Mouse (Mus musculus): ENCODE data around the gene Cdc42bpg. TPM values are rescaled to one million over a fixed set of nuclear protein-coding genes. Genes with fewer than 3 reads are reported as not detected.
A peak's percentile ranks its signal among the peaks of the same experiment; 100 is the strongest.
"Not testable (repeated sequence)": the region's sequence is repeated elsewhere in the genome, so short reads cannot be mapped to it uniquely, and the experiment has no call there.

The Cdc42bpg gene
- polyA plus RNA-seq, 1 experiment from 2014 or later: 0.60 TPM

DNA sequence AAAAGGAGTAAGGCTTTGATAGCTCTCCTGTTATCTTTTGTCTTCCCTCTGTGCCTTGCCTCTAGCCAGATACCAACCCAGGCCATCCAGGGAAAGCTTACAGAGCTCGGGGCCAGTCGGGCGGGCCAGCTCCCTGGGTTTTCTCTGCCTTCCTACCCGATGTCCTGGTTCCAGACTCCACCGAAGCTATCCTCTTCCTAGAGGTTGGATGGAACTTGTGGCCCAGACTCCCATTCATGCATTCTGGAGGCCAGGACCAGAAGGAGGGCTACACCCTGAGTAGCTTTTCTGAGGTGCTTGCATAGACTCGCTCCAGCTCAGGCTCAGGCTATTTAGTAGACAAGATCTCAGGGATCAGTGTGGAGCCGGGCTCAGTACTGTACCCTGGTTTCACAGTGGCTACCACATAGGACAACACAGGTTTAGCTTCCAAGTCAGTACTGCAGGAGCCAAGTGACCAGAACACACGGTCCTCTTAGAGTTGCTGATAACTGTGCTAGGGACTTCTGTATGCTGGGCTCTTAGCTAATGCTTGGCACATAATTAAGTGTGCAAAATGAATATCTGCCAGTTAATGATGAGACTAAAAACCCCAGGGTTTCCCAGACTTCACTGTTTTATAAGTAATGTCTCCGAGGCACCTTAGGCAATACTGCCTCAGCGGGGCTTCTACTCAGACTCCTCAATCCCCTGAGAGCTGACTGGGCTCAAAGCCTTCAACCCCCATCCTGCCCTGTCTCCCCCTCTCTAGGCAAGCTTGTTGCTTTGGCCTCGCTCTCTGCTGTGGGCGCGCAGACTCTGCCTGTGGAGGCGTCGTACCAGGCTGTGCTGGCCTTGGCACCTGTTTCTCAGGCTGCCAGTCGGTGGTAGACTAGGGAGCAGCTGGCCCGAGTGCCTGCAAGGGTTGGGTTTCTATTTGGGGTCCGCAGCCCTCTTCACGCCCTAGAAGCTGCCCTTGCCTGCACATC is 19.5 kb upstream of the Cdc42bpg start:
- no peaks in the 10 kb centered on the region for H3K27me3 ChIP-seq (replicated peaks)
- H3K9ac ChIP-seq: peak overlapping the region; percentile 63
- peak overlapping the region; percentile 95 for H3K27ac ChIP-seq (replicated peaks)
- H3K9me3 ChIP-seq: no peaks in the 10 kb centered on the region
- ATAC-seq (ENCODE audit: extremely low read depth, insufficient number of reproducible peaks, low FRiP score, low TSS enrichment): no peak
- H3K4me1 ChIP-seq: peaks cover 96% of the 10 kb centered on the region
- peaks cover 72% of the 10 kb centered on the region for H3K36me3 ChIP-seq
- H3K4me3 ChIP-seq: peak overlapping the region; percentile 21; the same call in 1 of the 2 replicates
- WGBS: 67% methylated on average over 19 of the region's 19 CpGs
- peak overlapping the region; percentile 63 for H3K4me2 ChIP-seq

DNA sequence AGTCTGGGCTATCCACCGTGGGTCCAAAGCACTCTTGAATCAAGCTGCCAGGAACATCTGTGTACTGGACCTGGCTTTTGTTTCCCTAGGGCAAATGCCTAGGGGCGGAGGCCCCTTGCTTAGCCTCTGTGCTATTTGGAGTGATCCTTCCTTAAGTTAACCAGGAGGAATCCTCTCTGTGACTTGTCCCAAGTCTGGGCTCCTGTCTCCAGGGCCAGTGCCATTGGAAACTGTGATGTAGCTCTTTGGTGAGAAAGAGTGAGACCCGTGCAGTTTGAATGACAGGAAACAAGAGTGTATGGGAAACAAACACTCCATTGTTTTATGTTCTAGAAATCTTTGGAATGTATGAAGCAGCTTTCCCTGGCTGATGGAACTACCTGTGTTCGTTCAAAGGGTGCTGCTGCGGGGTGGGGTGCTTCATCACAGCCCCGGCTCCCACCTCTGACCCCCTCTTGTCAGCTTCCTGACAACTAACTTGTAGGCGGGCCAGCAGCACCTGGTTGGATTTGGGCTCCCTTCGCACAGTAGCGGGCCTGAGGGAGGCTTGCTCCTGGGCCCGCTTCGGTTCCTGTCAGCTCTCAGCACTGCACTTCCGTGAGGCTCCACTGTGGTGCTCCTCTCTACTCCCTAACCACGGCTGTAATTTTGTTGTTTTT is 17.9 kb upstream of the Cdc42bpg start:
- no peaks in the 10 kb centered on the region for H3K27me3 ChIP-seq (replicated peaks)
- H3K4me1 ChIP-seq: peaks cover 88% of the 10 kb centered on the region
- 67% methylated on average over 13 of the region's 13 CpGs for WGBS
- peak overlapping the region; percentile 63 for H3K4me2 ChIP-seq
- H3K9me3 ChIP-seq: no peaks in the 10 kb centered on the region
- H3K4me3 ChIP-seq: no peak overlapping the region
- no peak for ATAC-seq (ENCODE audit: extremely low read depth, insufficient number of reproducible peaks, low FRiP score, low TSS enrichment)
- peak overlapping the region; percentile 59 for H3K9ac ChIP-seq
- H3K36me3 ChIP-seq: peaks cover 62% of the 10 kb centered on the region
- H3K27ac ChIP-seq (replicated peaks): peak overlapping the region; percentile 95

DNA sequence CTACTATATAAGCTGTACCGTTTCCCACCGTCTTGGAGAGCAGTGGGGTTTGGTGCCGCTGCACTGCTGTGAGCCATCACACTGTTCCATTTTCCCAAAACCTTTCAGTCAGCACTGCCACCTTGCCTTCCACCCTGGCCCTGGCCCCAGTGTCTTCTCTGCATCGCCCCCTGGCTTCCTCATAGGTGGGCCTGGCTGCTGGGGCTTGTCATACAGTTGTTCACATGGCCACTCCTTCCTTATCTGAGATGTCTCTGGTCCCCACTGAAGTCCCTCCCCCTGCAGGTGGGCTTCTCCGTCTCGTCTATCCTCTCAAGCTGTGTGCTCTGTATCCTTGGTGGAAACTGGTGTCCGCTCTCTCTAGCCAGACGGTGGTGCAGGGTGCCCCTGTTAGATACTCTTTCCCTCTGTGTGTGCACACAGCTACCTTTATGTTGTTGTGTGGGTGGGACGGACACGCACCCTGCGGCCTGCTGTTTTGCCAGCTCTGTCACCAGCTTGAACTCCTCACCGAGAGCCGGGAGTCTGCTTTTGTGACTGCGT is 16.5 kb upstream of the Cdc42bpg start:
- peak overlapping the region; percentile 9 for H3K4me2 ChIP-seq
- H3K36me3 ChIP-seq: peaks cover 67% of the 10 kb centered on the region
- no peaks in the 10 kb centered on the region for H3K9me3 ChIP-seq
- no peak for ATAC-seq (ENCODE audit: extremely low read depth, insufficient number of reproducible peaks, low FRiP score, low TSS enrichment)
- no peak overlapping the region for H3K9ac ChIP-seq
- H3K27me3 ChIP-seq (replicated peaks): no peaks in the 10 kb centered on the region
- no peak overlapping the region for H3K4me3 ChIP-seq
- peaks cover 75% of the 10 kb centered on the region for H3K4me1 ChIP-seq
- WGBS: 88% methylated on average over 14 of the region's 14 CpGs
- no peak overlapping the region for H3K27ac ChIP-seq (replicated peaks)

DNA sequence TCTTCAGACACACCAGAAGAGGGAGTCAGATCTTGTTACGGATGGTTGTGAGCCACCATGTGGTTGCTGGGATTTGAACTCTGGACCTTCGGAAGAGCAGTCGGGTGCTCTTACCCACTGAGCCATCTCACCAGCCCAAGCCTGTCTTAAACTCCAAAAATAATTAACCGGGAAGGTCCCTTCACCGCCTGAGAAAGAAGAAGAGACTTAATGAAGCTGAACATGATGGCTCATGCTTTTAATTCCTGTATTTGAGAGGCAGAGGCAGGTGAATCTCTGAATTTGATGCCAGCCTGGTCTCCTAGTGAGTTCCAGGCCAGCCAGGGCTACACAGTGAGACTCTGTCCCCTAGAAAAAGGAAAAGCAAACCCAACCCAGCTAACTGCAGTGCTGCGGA is 15.5 kb upstream of the Cdc42bpg start:
- H3K27me3 ChIP-seq (replicated peaks); ATAC-seq (ENCODE audit: extremely low read depth, insufficient number of reproducible peaks, low FRiP score, low TSS enrichment); H3K4me3 ChIP-seq; H3K9me3 ChIP-seq: not testable (repeated sequence)
- Histone ChIP-seq H3K27ac (replicated peaks) (peak overlapping the region; percentile 70), H3K36me3 (peaks cover 67% of the 10 kb centered on the region), H3K4me2 (peak overlapping the region; percentile 43), H3K4me1 (peaks cover 68% of the 10 kb centered on the region), H3K9ac (peak overlapping the region; percentile 66)
- WGBS: 87% methylated on average over 5 of the region's 6 CpGs

DNA sequence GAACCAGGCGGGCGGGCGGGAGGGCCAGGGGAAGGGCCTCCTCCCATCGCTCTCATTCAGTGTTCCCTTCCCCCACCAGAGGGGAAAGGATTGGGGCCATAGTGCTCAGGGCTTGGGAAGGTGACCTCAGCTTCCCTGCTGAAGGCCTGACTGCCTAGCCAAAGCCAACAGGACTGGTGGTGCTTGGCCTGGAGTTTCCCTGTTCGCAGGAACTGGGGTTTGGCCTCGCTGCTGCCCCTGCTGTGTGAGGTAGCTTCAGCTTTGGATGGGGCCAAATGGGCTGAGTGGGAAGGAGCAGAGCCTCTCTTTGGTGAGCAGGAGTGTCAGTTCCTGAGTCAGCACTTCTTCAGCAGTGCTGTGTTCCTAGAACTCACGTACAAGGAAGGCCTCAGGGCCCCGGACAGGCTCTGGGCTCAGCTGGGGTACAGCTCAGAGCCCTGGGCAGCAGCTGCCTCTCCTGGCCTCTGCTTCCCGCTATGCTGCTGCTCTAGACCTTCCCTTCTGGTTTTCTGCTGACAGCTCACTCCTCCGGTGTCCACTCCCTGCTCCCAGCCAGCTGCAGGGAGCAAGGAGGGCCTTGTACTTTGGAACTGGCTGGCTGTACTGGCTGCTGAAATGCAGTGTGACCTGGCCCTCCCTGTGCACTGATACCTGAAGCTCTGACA is 15.0 kb upstream of the Cdc42bpg start:
- H3K4me2 ChIP-seq: peak overlapping the region; percentile 43
- ATAC-seq (ENCODE audit: extremely low read depth, insufficient number of reproducible peaks, low FRiP score, low TSS enrichment): peak; percentile 40; the same call in 1 of the 2 replicates
- H3K36me3 ChIP-seq: peaks cover 73% of the 10 kb centered on the region
- WGBS: 58% methylated on average over 10 of the region's 10 CpGs
- H3K4me3 ChIP-seq: peak overlapping the region; percentile 14; the same call in 1 of the 2 replicates
- peak overlapping the region; percentile 70 for H3K27ac ChIP-seq (replicated peaks)
- peak overlapping the region; percentile 66 for H3K9ac ChIP-seq
- peaks cover 63% of the 10 kb centered on the region for H3K4me1 ChIP-seq
- H3K9me3 ChIP-seq: no peaks in the 10 kb centered on the region
- H3K27me3 ChIP-seq (replicated peaks): no peaks in the 10 kb centered on the region

DNA sequence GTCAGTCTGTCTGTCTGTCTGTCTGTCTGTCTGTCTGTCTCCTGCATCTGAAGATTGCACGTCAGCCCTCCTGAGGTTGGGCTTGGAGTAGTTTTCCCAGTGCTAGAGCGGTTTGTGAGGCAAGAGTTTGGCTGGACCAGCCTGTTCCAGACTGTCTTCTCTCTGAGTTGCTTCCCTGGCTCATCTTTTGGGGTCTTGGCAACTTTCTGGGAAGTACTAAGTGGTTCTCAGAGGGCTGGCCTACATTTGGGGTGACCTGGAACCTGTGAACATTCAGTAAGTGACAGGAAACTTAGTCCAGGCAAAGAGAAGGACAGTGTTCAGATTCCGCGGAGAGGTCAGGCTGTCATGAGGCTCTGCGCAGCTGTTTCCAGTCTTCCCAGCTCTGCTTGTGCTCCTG is 14.0 kb upstream of the Cdc42bpg start:
- no peaks in the 10 kb centered on the region for H3K9me3 ChIP-seq
- no peak for ATAC-seq (ENCODE audit: extremely low read depth, insufficient number of reproducible peaks, low FRiP score, low TSS enrichment)
- no peak overlapping the region for H3K9ac ChIP-seq
- H3K27me3 ChIP-seq (replicated peaks): no peaks in the 10 kb centered on the region
- 83% methylated on average over 5 of the region's 5 CpGs for WGBS
- H3K27ac ChIP-seq (replicated peaks): no peak overlapping the region
- H3K4me1 ChIP-seq: peaks cover 53% of the 10 kb centered on the region
- H3K4me2 ChIP-seq: no peak overlapping the region
- peaks cover 74% of the 10 kb centered on the region for H3K36me3 ChIP-seq
- no peak overlapping the region for H3K4me3 ChIP-seq

DNA sequence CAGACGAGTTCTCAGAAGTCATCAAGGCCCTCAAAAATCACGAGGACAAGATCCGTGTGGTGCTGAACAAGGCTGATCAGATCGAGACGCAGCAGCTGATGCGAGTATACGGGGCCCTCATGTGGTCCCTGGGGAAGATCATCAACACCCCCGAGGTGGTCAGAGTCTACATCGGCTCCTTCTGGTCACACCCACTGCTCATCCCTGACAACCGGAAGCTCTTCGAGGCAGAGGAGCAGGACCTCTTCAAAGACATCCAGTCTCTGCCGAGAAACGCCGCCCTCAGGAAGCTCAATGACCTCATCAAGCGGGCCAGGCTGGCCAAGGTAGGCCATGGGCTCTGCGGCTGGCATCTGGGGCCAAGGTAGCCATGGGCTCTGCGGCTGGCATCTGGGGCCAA is 12.0 kb upstream of the Cdc42bpg start:
- no peak for ATAC-seq (ENCODE audit: extremely low read depth, insufficient number of reproducible peaks, low FRiP score, low TSS enrichment)
- peaks cover 82% of the 10 kb centered on the region for H3K36me3 ChIP-seq
- no peaks in the 10 kb centered on the region for H3K9me3 ChIP-seq
- H3K4me1 ChIP-seq: peaks cover 42% of the 10 kb centered on the region
- no peaks in the 10 kb centered on the region for H3K27me3 ChIP-seq (replicated peaks)
- no peak overlapping the region for H3K4me2 ChIP-seq
- H3K27ac ChIP-seq (replicated peaks): no peak overlapping the region
- no peak overlapping the region for H3K9ac ChIP-seq
- H3K4me3 ChIP-seq: no peak overlapping the region
- 85% methylated on average over 17 of the region's 17 CpGs for WGBS

DNA sequence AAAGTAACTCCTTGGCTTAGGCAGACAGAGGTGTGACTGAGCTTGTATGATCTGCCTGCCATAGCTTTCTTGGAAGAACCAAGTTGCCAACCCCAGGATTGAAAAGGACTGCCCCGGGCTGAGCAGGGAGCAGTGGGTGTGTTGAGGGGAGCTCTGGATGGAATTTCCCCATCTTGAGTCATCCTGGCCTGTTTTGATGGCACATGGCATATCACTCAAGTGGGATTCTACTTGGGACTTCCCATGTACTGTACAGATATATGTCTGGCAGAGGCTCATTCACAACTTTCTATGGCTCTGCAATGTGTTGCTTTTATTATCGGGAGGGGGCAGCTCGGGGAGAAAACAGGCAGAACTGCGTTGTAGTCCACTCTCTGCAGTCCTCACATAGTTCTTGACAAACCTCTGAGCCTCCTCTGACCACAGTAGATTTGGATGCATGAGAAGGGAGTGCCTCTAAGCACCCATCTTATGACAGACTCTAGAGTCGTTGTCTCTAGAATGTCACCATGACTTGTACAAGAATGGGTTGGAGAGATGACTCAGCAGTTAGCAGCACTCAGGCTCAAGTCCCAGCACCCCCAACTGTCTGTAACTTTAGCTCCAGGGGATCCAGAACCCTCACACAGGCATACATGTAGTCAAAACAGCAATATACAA is 9.6 kb upstream of the Cdc42bpg start:
- WGBS: 76% methylated on average over 5 of the region's 5 CpGs
- Histone ChIP-seq H3K4me1 (peaks cover 36% of the 10 kb centered on the region), H3K9me3 (no peaks in the 10 kb centered on the region), H3K27me3 (replicated peaks) (no peaks in the 10 kb centered on the region), H3K4me2 (no peak overlapping the region), H3K4me3 (no peak overlapping the region), H3K36me3 (peaks cover 76% of the 10 kb centered on the region), H3K9ac (no peak overlapping the region), H3K27ac (replicated peaks) (peak overlapping the region; percentile 59)
- peak; percentile 54 for ATAC-seq (ENCODE audit: extremely low read depth, insufficient number of reproducible peaks, low FRiP score, low TSS enrichment)

DNA sequence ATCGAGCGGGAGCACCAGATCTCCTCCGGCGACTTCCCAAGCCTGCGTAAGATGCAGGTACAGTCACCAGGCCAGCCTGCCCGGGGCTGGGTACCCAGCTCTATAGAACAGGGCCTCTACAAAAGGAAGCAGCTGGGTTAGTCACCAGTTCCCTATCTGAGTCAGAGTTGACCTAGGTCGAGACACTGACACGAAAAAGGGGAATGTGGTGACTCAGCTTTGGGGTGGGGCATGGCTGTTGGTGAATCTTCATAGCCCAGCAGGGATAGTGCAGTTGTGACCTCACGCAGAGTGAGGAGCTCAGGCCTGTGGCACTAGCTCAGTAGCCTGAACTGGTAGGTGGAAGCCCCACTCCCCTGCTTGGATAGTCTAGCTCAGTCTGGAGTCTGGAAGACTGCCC is 8.6 kb upstream of the Cdc42bpg start:
- Histone ChIP-seq H3K9ac (no peak overlapping the region), H3K27ac (replicated peaks) (peak overlapping the region; percentile 59), H3K36me3 (peaks cover 72% of the 10 kb centered on the region), H3K9me3 (no peaks in the 10 kb centered on the region), H3K4me2 (peak overlapping the region; percentile 47), H3K4me3 (no peak overlapping the region), H3K27me3 (replicated peaks) (no peaks in the 10 kb centered on the region), H3K4me1 (peaks cover 36% of the 10 kb centered on the region)
- peak; percentile 73 for ATAC-seq (ENCODE audit: extremely low read depth, insufficient number of reproducible peaks, low FRiP score, low TSS enrichment)
- 76% methylated on average over 9 of the region's 9 CpGs for WGBS

DNA sequence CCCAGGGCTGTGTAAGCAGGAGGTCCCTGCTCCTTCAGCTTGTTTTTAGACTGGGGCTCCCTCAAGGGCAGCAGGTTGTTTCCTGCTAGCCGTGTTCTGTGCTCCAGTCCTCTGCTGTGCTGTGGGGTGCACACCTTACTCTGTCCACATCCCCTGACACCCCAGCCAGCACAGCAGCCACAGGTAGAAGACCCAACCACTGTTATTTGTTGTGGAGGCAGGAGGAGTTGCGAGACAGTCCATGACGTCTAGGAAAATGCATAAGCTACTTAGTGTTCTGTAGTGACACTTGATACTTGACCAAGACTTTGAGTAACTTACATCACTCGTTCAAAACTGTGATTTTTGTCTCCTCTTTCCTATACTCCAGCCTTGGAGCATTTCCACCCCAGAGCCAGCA is 7.3 kb upstream of the Cdc42bpg start:
- no peaks in the 10 kb centered on the region for H3K9me3 ChIP-seq
- peak overlapping the region; percentile 47 for H3K4me2 ChIP-seq
- H3K36me3 ChIP-seq: peaks cover 63% of the 10 kb centered on the region
- peak overlapping the region; percentile 70 for H3K27ac ChIP-seq (replicated peaks)
- WGBS: 76% methylated on average over 4 of the region's 4 CpGs
- ATAC-seq (ENCODE audit: extremely low read depth, insufficient number of reproducible peaks, low FRiP score, low TSS enrichment): no peak
- H3K4me1 ChIP-seq: peaks cover 50% of the 10 kb centered on the region
- no peak overlapping the region for H3K9ac ChIP-seq
- no peaks in the 10 kb centered on the region for H3K27me3 ChIP-seq (replicated peaks)
- no peak overlapping the region for H3K4me3 ChIP-seq
